Mouse (Mus musculus) midbrain, embryonic 10.5 days (tissue): ENCODE data around the gene Tnfrsf4. TPM values are rescaled to one million over a fixed set of nuclear protein-coding genes. Genes with fewer than 3 reads are reported as not detected.
A peak's percentile ranks its signal among the peaks of the same experiment; 100 is the strongest.

ENCODE experiments used
- DNase-seq: peaks from one replicate; pipeline ENCODE4 v3.0.0-alpha.2; 2017; ENCODE audit warnings: low spot score
- H3K27ac ChIP-seq: fragments of 300-500 bp; sonication (generic); replicated peaks from 2 replicates; pipeline ENCODE4 v1.5.1; 2016; ENCODE audit warnings: mild to moderate bottlenecking
- H3K27me3 ChIP-seq: fragments of 300-500 bp; sonication (generic); 2 replicates; pipeline ENCODE4 v1.6.1; 2016; ENCODE audit warnings: low read depth, mild to moderate bottlenecking; ENCODE audit not compliant: poor library complexity, severe bottlenecking
- H3K36me3 ChIP-seq: fragments of 300-500 bp; sonication (generic); 2 replicates; pipeline ENCODE4 v1.6.1; 2016; ENCODE audit warnings: mild to moderate bottlenecking, moderate library complexity
- H3K4me1 ChIP-seq: fragments of 300-500 bp; sonication (generic); 2 replicates; pipeline ENCODE4 v1.6.1; 2016
- H3K4me3 ChIP-seq: fragments of 300-500 bp; sonication (generic); 2 replicates; pipeline ENCODE4 v1.5.1; 2016; ENCODE audit warnings: mild to moderate bottlenecking, moderate library complexity
- H3K9me3 ChIP-seq: fragments of 300-500 bp; sonication (generic); replicated peaks from 2 replicates; pipeline ENCODE4 v1.6.1; 2016; ENCODE audit warnings: mild to moderate bottlenecking
- whole genome bisulfite sequencing: fragments of 180-500 bp; shearing (Covaris S2); methylation state at CpG from one replicate; pipeline ENCODE4 v1.1.7; 2016; 5-methylcytosine and 5-hydroxymethylcytosine counted together
- microRNA counts: library from miRNA; unstranded; fragments of <30 nt; microRNA quantifications from one replicate; lab custom pipeline; 2017
- microRNA-seq: library from miRNA; unstranded; fragments of <30 nt; microRNA quantifications from one replicate; pipeline ENCODE4, GENCODE M21; 2017
- polyA plus RNA-seq: library from polyadenylated mRNA; unstranded; fragments of >200 nt; fragmentation: Nextera tagmentation; extraction: Ambion mirVana; gene quantifications from 2 replicates; pipeline ENCODE4 v1.2.1, GENCODE M21; 2016

The Tnfrsf4 gene
- polyA plus RNA-seq, 1 experiment from 2014 or later, result 0.88 TPM

DNA sequence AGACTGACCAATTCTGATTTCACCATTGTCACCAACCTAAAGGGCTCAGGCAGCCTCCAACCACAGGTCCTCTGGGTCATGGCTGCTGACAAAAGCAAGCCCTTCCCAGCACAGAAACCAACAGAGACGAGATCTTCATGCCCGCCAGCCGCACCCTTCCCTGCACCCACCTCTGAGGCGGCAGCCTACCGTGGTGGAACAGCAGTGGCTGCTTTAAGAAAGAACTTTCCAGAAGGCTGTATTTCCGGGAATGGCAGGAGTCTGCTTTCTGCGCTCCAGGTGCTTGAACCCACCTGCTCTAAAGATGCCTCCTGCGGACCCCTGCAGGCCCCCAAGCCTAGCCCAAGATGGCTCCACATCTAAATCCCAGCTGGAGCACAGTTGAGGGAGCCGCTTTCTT lies 45.2 kb downstream of the Tnfrsf4 start:
- H3K27me3 ChIP-seq, result no peaks in the 10 kb centered on the region
- no peak for DNase-seq
- H3K36me3 ChIP-seq, result no peaks in the 10 kb centered on the region
- no peak overlapping the region for H3K27ac ChIP-seq
- no peak overlapping the region for H3K4me3 ChIP-seq
- no peaks in the 10 kb centered on the region for H3K9me3 ChIP-seq
- 74% methylated on average over 9 of the region's 9 CpGs for WGBS
- peaks cover 7% of the 10 kb centered on the region for H3K4me1 ChIP-seq

- H3K27ac ChIP-seq, result no peak within 1 kb of the TSS
- no peak within 1 kb of the TSS for H3K4me3 ChIP-seq
- H3K36me3 ChIP-seq, result no peaks in the 10 kb centered on the region
- peaks cover 12% of the 10 kb centered on the region for H3K4me1 ChIP-seq
- H3K9me3 ChIP-seq, result no peaks in the 10 kb centered on the region
- no peaks in the 10 kb centered on the region for H3K27me3 ChIP-seq
- DNase-seq, result no peak
- 40% methylated on average over 5 of the region's 5 CpGs for WGBS
These were observed 45.6 kb downstream of the Tnfrsf4 start, which contains the start of gene Ttll10 for GRCm38 (mm10) chr4:156059261-156059660. Gene Ttll10 (minus strand): TSS chr4:156059414.

DNA sequence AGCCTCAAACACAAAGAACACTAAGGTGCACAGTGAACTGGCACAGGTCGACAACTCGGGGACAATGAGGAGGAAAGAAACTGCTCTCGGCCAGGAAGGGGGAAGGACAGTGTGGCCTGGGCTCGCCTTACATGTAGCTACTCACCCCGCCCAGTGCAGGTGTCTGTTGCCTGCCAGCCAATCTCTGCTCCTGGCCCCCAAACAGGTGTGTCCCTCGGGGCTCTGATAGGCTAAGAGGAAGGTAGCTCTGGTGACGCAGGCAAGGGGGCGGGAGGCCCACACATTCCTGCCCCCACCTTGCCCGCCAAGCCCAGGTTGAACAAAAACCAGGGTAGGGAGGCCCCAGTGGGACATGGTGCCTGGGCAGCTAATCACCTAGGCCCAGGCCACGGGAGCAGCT lies 46.1 kb downstream of the Tnfrsf4 start:
- H3K9me3 ChIP-seq, result no peaks in the 10 kb centered on the region
- H3K27me3 ChIP-seq, result no peaks in the 10 kb centered on the region
- WGBS, result 42% methylated on average over 10 of the region's 10 CpGs
- peaks cover 15% of the 10 kb centered on the region for H3K4me1 ChIP-seq
- no peak for DNase-seq
- H3K4me3 ChIP-seq, result no peak overlapping the region
- H3K27ac ChIP-seq, result no peak overlapping the region
- H3K36me3 ChIP-seq, result no peaks in the 10 kb centered on the region

DNA sequence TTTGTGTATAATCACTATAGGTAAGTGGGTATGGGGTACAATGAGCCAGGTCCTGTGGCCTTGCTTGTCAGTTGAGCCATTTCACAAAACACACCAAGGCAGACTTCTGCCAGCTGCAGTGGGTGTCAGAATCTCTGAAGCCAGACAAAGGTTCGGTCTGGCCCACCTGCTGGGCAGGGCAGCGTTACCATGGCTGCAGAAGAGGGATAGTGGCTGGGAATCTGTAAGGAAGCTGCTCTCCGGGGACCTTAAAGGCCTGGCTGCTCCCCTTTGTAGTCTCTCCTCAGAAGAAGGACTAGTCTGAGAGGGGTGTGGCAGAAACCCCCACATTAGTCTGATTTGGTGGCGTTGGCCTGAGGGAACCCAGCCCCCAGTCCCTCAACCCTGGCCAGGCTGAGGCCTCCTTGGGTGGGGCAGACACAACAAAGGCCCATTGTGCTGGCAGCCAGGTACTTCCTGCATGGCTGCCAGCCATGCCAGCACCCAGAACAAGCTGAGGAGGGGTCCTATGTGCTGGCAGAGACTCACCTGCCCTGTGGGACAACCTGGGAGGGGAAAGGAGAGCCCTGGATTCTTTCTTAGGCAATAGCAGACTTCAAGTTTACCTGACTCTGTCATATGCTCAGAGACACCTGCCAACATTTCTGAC lies 50.3 kb downstream of the Tnfrsf4 start:
- 6% methylated on average over 4 of the region's 4 CpGs for WGBS

DNA sequence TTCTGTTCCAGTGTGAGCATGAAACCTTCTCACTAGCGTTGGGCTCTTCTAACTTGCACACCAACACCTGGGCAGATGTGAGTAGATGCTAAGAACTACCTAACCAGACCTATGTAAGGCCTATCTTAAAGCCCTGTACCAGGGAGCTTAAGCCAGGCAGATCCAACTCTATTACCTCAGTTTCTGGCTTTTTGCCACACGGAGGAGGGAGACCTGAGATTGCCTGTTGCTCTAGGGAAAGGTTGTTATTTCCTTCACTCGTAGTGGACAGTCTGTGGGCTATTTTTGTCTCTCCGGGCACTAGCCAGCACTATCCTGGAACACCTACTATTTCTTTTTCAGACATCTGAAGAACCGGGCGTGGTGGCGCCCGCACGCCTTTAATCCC lies 50.9 kb downstream of the Tnfrsf4 start:
- Histone ChIP-seq H3K36me3 (no peaks in the 10 kb centered on the region), H3K4me1 (peaks cover 17% of the 10 kb centered on the region), H3K27ac (no peak overlapping the region), H3K9me3 (no peaks in the 10 kb centered on the region), H3K27me3 (no peaks in the 10 kb centered on the region), H3K4me3 (no peak overlapping the region)
- DNase-seq, result no peak
- WGBS, result 88% methylated on average over 9 of the region's 9 CpGs

More for the DNA sequence above, 50.3 kb downstream of the Tnfrsf4 start:
- Histone ChIP-seq H3K4me1 (peaks cover 15% of the 10 kb centered on the region), H3K27me3 (no peaks in the 10 kb centered on the region), H3K9me3 (no peaks in the 10 kb centered on the region), H3K27ac (peak overlapping the region; percentile 70), H3K4me3 (no peak overlapping the region), H3K36me3 (no peaks in the 10 kb centered on the region)
- DNase-seq, result peak; percentile 36

- H3K36me3 ChIP-seq, result no peaks in the 10 kb centered on the region
- H3K27me3 ChIP-seq, result no peaks in the 10 kb centered on the region
- no peak for DNase-seq
- H3K4me1 ChIP-seq, result peaks cover 22% of the 10 kb centered on the region
- no peaks in the 10 kb centered on the region for H3K9me3 ChIP-seq
- no peak overlapping the region for H3K27ac ChIP-seq
- 89% methylated on average over 10 of the region's 10 CpGs for WGBS
- H3K4me3 ChIP-seq, result no peak overlapping the region
These were observed 51.7 kb downstream of the Tnfrsf4 start for GRCm38 (mm10) chr4:156065156-156065894.

MicroRNAs within 50 kb of the gene (microRNA counts, 519-probe panel; counts per million panel counts)
- microRNA mmu-miR-200a (lab: Ali Mortazavi, UCI), result not detected
- 5,607 counts per million, percentile 41 among the panel's probes with 10 or more counts for microRNA mmu-miR-200b (lab: Ali Mortazavi, UCI)
- microRNA mmu-miR-429 (lab: Ali Mortazavi, UCI), result not detected

Small RNA genes lying within 50 kb of the gene (microRNA-seq; reads per million reads assigned to microRNA genes)
- gene Mir200a (46.7 reads per million, percentile 40 among the genes with 10 or more reads in this experiment), gene Mir200b (320 reads per million, percentile 64 among the genes with 10 or more reads in this experiment), gene Mir429 (1,094 reads per million, percentile 76 among the genes with 10 or more reads in this experiment)

Other genes starting within 250 kb of the Tnfrsf4 start
- 12.2 and 13.1 TPM in 2 replicates for gene Vwa1, start 239.1 kb upstream of the Tnfrsf4 start, polyA plus RNA-seq
- gene Tmem88b, start 228.0 kb upstream of the Tnfrsf4 start, polyA plus RNA-seq, result 0.31 and 0.45 TPM in 2 replicates
- gene Ankrd65, start 223.4 kb upstream of the Tnfrsf4 start, polyA plus RNA-seq, result not detected in 2 replicates
- gene Mrpl20, start 211.0 kb upstream of the Tnfrsf4 start, polyA plus RNA-seq, result 235 and 260 TPM in 2 replicates
- 161 and 171 TPM in 2 replicates for gene Ccnl2, start 201.4 kb upstream of the Tnfrsf4 start, polyA plus RNA-seq
- gene Aurkaip1, start 182.6 kb upstream of the Tnfrsf4 start, polyA plus RNA-seq, result 159 and 172 TPM in 2 replicates
- gene Mxra8, start 174.2 kb upstream of the Tnfrsf4 start, polyA plus RNA-seq, result 50.7 and 53.1 TPM in 2 replicates
- 5.0 and 5.4 TPM in 2 replicates for gene Dvl1, start 166.4 kb upstream of the Tnfrsf4 start, polyA plus RNA-seq
- 0.22 and 0.41 TPM in 2 replicates for gene Tas1r3, start 150.5 kb upstream of the Tnfrsf4 start, polyA plus RNA-seq
- 21.6 and 24.6 TPM in 2 replicates for gene Cptp, start 144.4 kb upstream of the Tnfrsf4 start, polyA plus RNA-seq
- gene Ints11, start 144.3 kb upstream of the Tnfrsf4 start, polyA plus RNA-seq, result 114 and 116 TPM in 2 replicates
- 50.7 and 53.4 TPM in 2 replicates for gene Pusl1, start 122.1 kb upstream of the Tnfrsf4 start, polyA plus RNA-seq
- 24.3 and 38.4 TPM in 2 replicates for gene Acap3, start 122.0 kb upstream of the Tnfrsf4 start, polyA plus RNA-seq
- 152 and 161 TPM in 2 replicates for gene Ube2j2, start 70.0 kb upstream of the Tnfrsf4 start, polyA plus RNA-seq
- gene C1qtnf12, start 51.5 kb upstream of the Tnfrsf4 start, polyA plus RNA-seq, result 18.9 and 23.8 TPM in 2 replicates
- 14.0 and 15.3 TPM in 2 replicates for gene B3galt6, start 21.2 kb upstream of the Tnfrsf4 start, polyA plus RNA-seq
- gene Sdf4, start 21.0 kb upstream of the Tnfrsf4 start, polyA plus RNA-seq, result 131 and 138 TPM in 2 replicates
- 1.1 and 1.8 TPM in 2 replicates for gene Tnfrsf18, start 12.3 kb downstream of the Tnfrsf4 start, polyA plus RNA-seq
- gene Ttll10, start 45.6 kb downstream of the Tnfrsf4 start, polyA plus RNA-seq, result 0.30 TPM in 1 of 2 replicates, not detected in the other
- 75.3 and 76.5 TPM in 2 replicates for gene 9430015G10Rik, start 96.1 kb downstream of the Tnfrsf4 start, polyA plus RNA-seq
- gene Rnf223, start 116.7 kb downstream of the Tnfrsf4 start, polyA plus RNA-seq, result 0.79 and 0.93 TPM in 2 replicates
- 55.4 and 84.4 TPM in 2 replicates for gene Agrn, start 183.6 kb downstream of the Tnfrsf4 start, polyA plus RNA-seq
- 0.21 and 0.73 TPM in 2 replicates for gene Isg15, start 187.0 kb downstream of the Tnfrsf4 start, polyA plus RNA-seq
- 5.1 and 6.5 TPM in 2 replicates for gene AW011738, start 189.5 kb downstream of the Tnfrsf4 start, polyA plus RNA-seq
- gene Perm1, start 202.0 kb downstream of the Tnfrsf4 start, polyA plus RNA-seq, result 1.1 and 1.3 TPM in 2 replicates
- 23.2 and 24.4 TPM in 2 replicates for gene Plekhn1, start 221.0 kb downstream of the Tnfrsf4 start, polyA plus RNA-seq
- 96.8 and 109 TPM in 2 replicates for gene Noc2l, start 222.2 kb downstream of the Tnfrsf4 start, polyA plus RNA-seq
- gene Samd11, start 241.8 kb downstream of the Tnfrsf4 start, polyA plus RNA-seq, result 2.2 and 2.8 TPM in 2 replicates